Mouse (Mus musculus) urinary bladder, postnatal 0 days (tissue): ENCODE results near the gene Tlr12. TPM values are rescaled to one million over a fixed set of nuclear protein-coding genes. Genes with fewer than 3 reads are reported as not detected.

Experiments used
- polyA plus RNA-seq: library from polyadenylated mRNA; unstranded; fragments of >200 nt; fragmentation: Nextera tagmentation; extraction: Ambion mirVana; gene quantifications from 2 replicates; pipeline ENCODE4 v1.2.1, GENCODE M21; 2015

The Tlr12 gene
- polyA plus RNA-seq: 0.55 and 0.77 TPM in 2 replicates

GRCm38 (mm10) chr4:128618246-128618911 is at the start of gene Tlr12:
Gene Tlr12 (minus strand): TSS chr4:128618619.

DNA sequence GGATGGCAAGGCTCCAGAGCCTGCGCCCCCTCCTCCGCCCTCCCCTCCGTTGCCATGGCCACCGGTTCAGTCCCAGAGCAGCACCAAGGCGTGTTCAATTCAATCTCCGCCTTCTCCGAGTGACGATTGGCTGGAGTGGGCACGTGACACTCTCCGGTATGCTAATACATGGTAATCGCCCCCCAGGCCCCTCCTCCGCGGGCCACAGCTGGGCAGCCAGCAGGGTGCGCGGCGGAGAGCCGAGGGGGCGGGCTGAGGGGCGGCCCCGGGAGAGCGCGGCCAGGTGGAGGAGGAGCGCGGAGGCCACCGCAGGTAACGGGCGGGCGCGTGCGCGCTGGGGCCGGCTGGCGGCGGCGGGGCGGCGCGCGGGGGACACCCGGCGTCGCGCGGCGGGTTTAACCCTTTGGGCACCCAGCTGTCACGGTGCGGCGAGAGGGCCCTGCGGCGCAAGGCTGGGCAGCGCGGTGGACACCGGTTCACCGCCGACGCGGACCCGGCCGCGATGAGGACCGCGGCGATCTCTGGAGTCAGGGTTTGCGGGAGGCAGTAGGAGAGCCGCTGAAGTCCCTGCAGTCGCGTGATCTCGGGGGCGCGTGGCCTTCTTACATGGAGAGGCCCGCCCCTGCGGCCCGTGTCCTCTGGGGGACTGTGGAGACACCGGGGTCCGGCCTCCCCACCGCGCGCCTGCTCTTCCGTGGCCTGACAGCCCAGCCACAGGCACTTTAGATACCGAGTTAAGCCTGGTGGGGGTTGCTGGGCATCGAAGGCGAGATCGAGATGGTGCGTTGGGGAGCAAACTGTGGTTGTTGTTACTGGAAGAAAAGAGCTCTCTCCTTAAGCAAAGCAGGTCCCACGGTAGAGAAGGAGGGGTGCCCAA is 36.3 kb upstream of the Tlr12 start, which contains the start of gene Phc2:
Gene Phc2, plus strand, starts transcription at position 198 of the 877 bp plus-strand sequence.

GRCm38 (mm10) chr4:128609925-128610402 is 8.5 kb downstream of the Tlr12 start, which contains the start of gene Zscan20:
Gene Zscan20 (minus strand): TSS chr4:128610098.

Other genes with a start within 250 kb of the Tlr12 start
- gene Zscan20, start 8.5 kb downstream of the Tlr12 start, polyA plus RNA-seq: 1.4 and 1.8 TPM in 2 replicates
- gene Phc2, start 36.1 kb upstream of the Tlr12 start, polyA plus RNA-seq: 32.9 and 39.0 TPM in 2 replicates
- gene A3galt2, start 136.7 kb upstream of the Tlr12 start, polyA plus RNA-seq: 0.06 TPM in 1 of 2 replicates, not detected in the other
- gene Zfp362, start 187.4 kb upstream of the Tlr12 start, polyA plus RNA-seq: 11.7 and 14.2 TPM in 2 replicates